Mouse (Mus musculus) brown adipose tissue, adult 24 weeks (tissue): ENCODE results near the gene Kctd5. TPM values are rescaled to one million over a fixed set of nuclear protein-coding genes. Genes with fewer than 3 reads are reported as not detected.
A peak's percentile ranks its signal among the peaks of the same experiment; 100 is the strongest.

Experiments used
- H3K27ac ChIP-seq: fragments of 200-500 bp; replicated peaks from 2 replicates; pipeline ENCODE4 v1.5.1; 2012; ENCODE audit warnings: low read depth, mild to moderate bottlenecking, low read length
- H3K4me1 ChIP-seq: fragments of 200-500 bp; 2 replicates; pipeline ENCODE4 v1.6.1; 2012; ENCODE audit warnings: low read length, mixed read lengths; ENCODE audit not compliant: control insufficient read depth, insufficient read depth, insufficient read length
- H3K4me3 ChIP-seq: fragments of 200-500 bp; 2 replicates; pipeline ENCODE4 v1.5.1; 2012; ENCODE audit warnings: low read depth, mild to moderate bottlenecking, low read length, moderate library complexity; ENCODE audit not compliant: insufficient read depth
- polyA plus RNA-seq: library from polyadenylated mRNA; stranded (reverse); fragments of >200 nt; gene quantifications from 2 replicates; pipeline ENCODE4 v1.2.4, GENCODE M21; 2012; ENCODE audit not compliant: missing spikeins, insufficient read depth, insufficient read length

The Kctd5 gene
- polyA plus RNA-seq, 1 experiment = 7.9 TPM

GRCm38 (mm10) chr17:24056636-24057625, 16.4 kb downstream of the Kctd5 start:
- Histone ChIP-seq H3K4me1 (no peaks in the 10 kb centered on the region), H3K4me3 (no peak overlapping the region), H3K27ac (peak overlapping the region; percentile 25; the same call in 1 of the 2 replicates)

- Histone ChIP-seq H3K27ac (no peak overlapping the region), H3K4me1 (no peaks in the 10 kb centered on the region), H3K4me3 (no peak overlapping the region)
Measured at GRCm38 (mm10) chr17:24049008-24049407, 24.3 kb downstream of the Kctd5 start.

- Histone ChIP-seq H3K4me1 (no peaks in the 10 kb centered on the region), H3K27ac (no peak overlapping the region), H3K4me3 (no peak overlapping the region)
Measured at GRCm38 (mm10) chr17:24048053-24048452, 25.2 kb downstream of the Kctd5 start.

DNA sequence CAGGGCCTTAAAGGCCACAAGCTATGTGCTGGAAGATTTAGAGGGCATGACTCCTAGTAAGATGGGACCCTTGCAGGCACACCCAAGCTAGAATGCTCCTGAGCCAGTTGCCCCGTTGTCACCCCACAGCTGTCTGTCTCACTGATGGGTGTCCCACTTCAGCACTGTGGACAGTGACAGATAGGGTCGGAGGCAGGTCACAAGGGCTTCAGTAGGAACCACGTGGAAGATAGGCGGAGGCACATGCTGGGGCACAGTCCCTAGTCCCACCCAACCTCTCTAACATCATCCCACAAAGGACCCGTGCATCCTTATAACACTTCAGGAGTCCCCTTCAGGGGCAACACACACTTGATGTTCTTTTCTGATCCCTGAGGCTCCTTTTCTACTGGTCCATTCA, 27.3 kb downstream of the Kctd5 start:
- Histone ChIP-seq H3K27ac (no peak overlapping the region), H3K4me1 (no peaks in the 10 kb centered on the region), H3K4me3 (no peak overlapping the region)

GRCm38 (mm10) chr17:24045608-24046007, 27.7 kb downstream of the Kctd5 start:
- H3K27ac ChIP-seq = no peak overlapping the region
- H3K4me1 ChIP-seq = no peaks in the 10 kb centered on the region
- H3K4me3 ChIP-seq = no peak overlapping the region

GRCm38 (mm10) chr17:24044482-24044881, 28.8 kb downstream of the Kctd5 start:
- Histone ChIP-seq H3K27ac (no peak overlapping the region), H3K4me3 (no peak overlapping the region), H3K4me1 (no peaks in the 10 kb centered on the region)

DNA sequence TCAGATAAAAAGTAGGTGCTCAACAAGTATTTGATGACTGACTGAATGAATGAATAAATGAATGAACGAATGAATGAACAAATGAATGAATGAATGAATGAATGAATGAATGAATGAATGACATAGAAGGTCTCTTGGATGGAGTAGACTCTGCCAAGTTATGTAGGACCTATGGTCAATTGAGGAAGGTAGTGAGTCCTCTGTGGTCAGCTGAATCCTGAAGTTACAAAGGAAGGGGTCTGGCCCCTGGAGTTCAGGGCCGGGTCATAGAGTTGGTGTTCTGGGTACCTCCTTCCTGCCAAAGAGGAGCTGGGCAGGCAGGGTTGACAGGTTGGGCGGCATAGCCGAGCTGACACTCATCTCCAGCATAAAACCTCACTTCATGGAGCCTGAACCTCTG, 35.4 kb downstream of the Kctd5 start, which contains the start of gene Prss27:
Gene Prss27, plus strand, starts transcription at position 301 of the 400 bp plus-strand sequence.
- Histone ChIP-seq H3K27ac (no peak within 1 kb of the TSS), H3K4me3 (no peak within 1 kb of the TSS)

DNA sequence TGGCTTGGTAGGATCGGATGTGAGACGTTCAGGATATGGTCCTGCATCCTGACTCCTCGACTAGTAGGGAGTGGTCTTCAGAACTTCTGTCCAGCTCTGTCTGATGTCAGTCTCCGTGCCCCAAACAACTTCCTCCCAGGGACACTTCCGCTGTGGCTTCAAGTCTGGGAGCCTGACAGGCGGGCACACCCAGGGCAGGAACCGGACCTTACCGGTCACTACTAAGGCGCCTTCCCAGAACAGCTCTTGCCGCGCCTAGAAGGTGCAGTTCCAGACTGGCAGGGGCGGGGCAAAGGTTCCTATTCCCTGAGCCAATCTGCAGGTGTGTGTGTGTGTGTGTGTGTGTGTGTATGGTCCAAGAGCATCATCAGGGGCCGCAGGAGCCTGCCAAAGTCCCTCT, 35.9 kb downstream of the Kctd5 start:
- H3K4me1 ChIP-seq = no peaks in the 10 kb centered on the region
- no peak overlapping the region for H3K27ac ChIP-seq
- H3K4me3 ChIP-seq = no peak overlapping the region

More for the DNA sequence above, 35.4 kb downstream of the Kctd5 start, which contains the start of gene Prss27:
- no peaks in the 10 kb centered on the region for H3K4me1 ChIP-seq

DNA sequence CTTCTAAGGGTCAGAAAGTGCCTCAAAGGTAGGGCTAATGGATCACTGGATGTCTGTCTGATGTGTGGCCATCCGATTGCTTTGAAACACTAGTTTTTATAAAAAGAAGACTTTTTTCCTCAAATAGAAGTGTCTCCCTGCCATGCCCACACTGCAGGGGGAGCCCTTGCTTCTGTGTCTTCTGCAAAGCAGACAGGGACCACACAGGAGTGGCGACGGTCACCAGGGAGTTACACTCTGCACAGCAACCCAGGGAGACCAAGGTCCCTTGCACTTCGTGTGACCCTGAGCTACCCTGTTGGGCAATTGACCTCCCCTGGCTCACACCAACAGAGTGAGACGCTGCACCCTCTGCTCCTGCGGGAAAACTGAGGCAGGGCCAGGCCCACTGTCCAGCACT, 36.3 kb downstream of the Kctd5 start:
- no peak overlapping the region for H3K27ac ChIP-seq
- H3K4me1 ChIP-seq = no peaks in the 10 kb centered on the region
- H3K4me3 ChIP-seq = no peak overlapping the region

DNA sequence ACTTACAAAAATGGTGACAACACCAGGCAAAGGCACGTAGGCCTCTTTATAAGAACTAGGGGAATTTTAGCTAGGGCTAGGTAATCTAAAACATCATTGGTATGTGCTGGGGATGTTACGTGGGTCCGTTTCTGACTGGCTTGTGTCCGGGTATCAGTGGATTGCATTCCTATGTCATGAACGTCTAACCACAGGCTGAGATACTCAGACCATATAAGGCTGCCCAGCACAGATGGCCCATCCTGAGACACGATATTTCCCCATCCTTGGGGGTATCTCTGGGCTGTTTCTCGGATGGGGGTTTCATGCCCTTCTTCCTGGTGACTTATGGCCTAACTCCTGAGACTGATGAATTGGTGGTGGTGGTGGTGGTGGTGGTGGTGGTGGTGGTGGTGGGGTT, 38.2 kb downstream of the Kctd5 start:
- no peaks in the 10 kb centered on the region for H3K4me1 ChIP-seq
- no peak overlapping the region for H3K4me3 ChIP-seq
- H3K27ac ChIP-seq = no peak overlapping the region

GRCm38 (mm10) chr17:24030551-24030950, 42.7 kb downstream of the Kctd5 start:
- Histone ChIP-seq H3K4me1 (no peaks in the 10 kb centered on the region), H3K27ac (no peak overlapping the region), H3K4me3 (no peak overlapping the region)

GRCm38 (mm10) chr17:24029477-24029876, 43.8 kb downstream of the Kctd5 start:
- no peak overlapping the region for H3K4me3 ChIP-seq
- H3K27ac ChIP-seq = no peak overlapping the region
- H3K4me1 ChIP-seq = no peaks in the 10 kb centered on the region

- no peak overlapping the region for H3K27ac ChIP-seq
- H3K4me1 ChIP-seq = no peaks in the 10 kb centered on the region
- H3K4me3 ChIP-seq = no peak overlapping the region
Measured at GRCm38 (mm10) chr17:24021375-24022199, 51.7 kb downstream of the Kctd5 start.

- Histone ChIP-seq H3K27ac (no peak overlapping the region), H3K4me3 (no peak overlapping the region), H3K4me1 (no peaks in the 10 kb centered on the region)
Measured at GRCm38 (mm10) chr17:24020696-24021095, 52.6 kb downstream of the Kctd5 start.

GRCm38 (mm10) chr17:24015727-24016126, 57.6 kb downstream of the Kctd5 start:
- H3K27ac ChIP-seq = no peak overlapping the region
- H3K4me3 ChIP-seq = no peak overlapping the region
- no peaks in the 10 kb centered on the region for H3K4me1 ChIP-seq
